9 mouse cellular contexts compared by ENCODE assay signal in genomic region chr4:88022623-88023022, GRCm38 (mm10). TPM values are rescaled to one million over a fixed set of nuclear protein-coding genes. Genes with fewer than 3 reads are reported as not detected.
DNase-seq lines count a peak whose midpoint lies in the region; ATAC-seq and TF ChIP-seq lines count a peak whose summit lies in the region.
"Had no signal": no experiment of that assay in that cellular context is flagged by ENCODE, and none has a peak within 500 bp of the region (broad histone marks: within the 10 kb centered on the region; RNA-seq: fewer than 3 reads in every experiment).

No protein-coding gene starts in this region.

- no peak for ATAC-seq in hindbrain, postnatal 0 days
- no peak for ATAC-seq in hindbrain, embryonic 13.5 days (ENCODE audit: low FRiP score)
- ATAC-seq in Patski, result no peak
- no peak for ATAC-seq in stomach, postnatal 0 days (ENCODE audit: low FRiP score, low TSS enrichment)
- no peak for ATAC-seq in forebrain, embryonic 11.5 days (replicated peaks; ENCODE audit: low FRiP score)

- peak; percentile 60 for TF ChIP-seq CTCF in hindbrain, postnatal 0 days (IDR thresholded peaks at IDR 0.05; ENCODE audit: low read depth)
- TF ChIP-seq CTCF in testis, adult 2 months (IDR thresholded peaks at IDR 0.05; ENCODE audit: control insufficient read depth, insufficient read depth, insufficient replicate concordance, low read depth, low read length), result peak; percentile 24; the same call in 1 of the 2 replicates
- peak; percentile 54 for TF ChIP-seq CTCF in Patski (IDR thresholded peaks at IDR 0.05)
- peak; percentile 65 for TF ChIP-seq CTCF in stomach, postnatal 0 days (IDR thresholded peaks at IDR 0.05; ENCODE audit: low read depth)

- H3K4me2 ChIP-seq in hindbrain, postnatal 0 days (ENCODE audit: low read depth, low read length), result no peak overlapping the region
- no peak overlapping the region for H3K4me2 ChIP-seq in hindbrain, embryonic 13.5 days
- H3K4me2 ChIP-seq in stomach, postnatal 0 days (replicated peaks; ENCODE audit: low read depth), result no peak overlapping the region
- H3K4me2 ChIP-seq in forebrain, embryonic 11.5 days (ENCODE audit: low read depth, low read length, severe bottlenecking), result no peak overlapping the region
- H3K4me2 ChIP-seq: lung, embryonic 15.5 days had no signal

- in situ Hi-C loops in Patski (cut with MboI; ENCODE audit: low pct_unique_long_range_greater_than_20kb), result no loop called here

- H3K9me3 ChIP-seq in hindbrain, postnatal 0 days (ENCODE audit: low read length), result no peaks in the 10 kb centered on the region
- H3K9me3 ChIP-seq in hindbrain, embryonic 13.5 days, result no peaks in the 10 kb centered on the region
- no peaks in the 10 kb centered on the region for H3K9me3 ChIP-seq in stomach, postnatal 0 days (ENCODE audit: control insufficient read depth, low read length)
- no peaks in the 10 kb centered on the region for H3K9me3 ChIP-seq in forebrain, embryonic 11.5 days (ENCODE audit: control insufficient read depth, low read length)
- H3K9me3 ChIP-seq: lung, embryonic 15.5 days had no signal

- 0 out of 2 replicates have a peak, but pooled peaks cover 4% of the 10 kb centered on the region for H3K4me1 ChIP-seq in hindbrain, postnatal 0 days (ENCODE audit: insufficient read depth, low read length)
- peaks cover 26% of the 10 kb centered on the region for H3K4me1 ChIP-seq in hindbrain, embryonic 13.5 days (replicated peaks)
- no peaks in the 10 kb centered on the region for H3K4me1 ChIP-seq in testis, adult 2 months (ENCODE audit: control insufficient read depth, insufficient read depth, low read length)
- H3K4me1 ChIP-seq in stomach, postnatal 0 days (replicated peaks; ENCODE audit: control insufficient read depth, insufficient read depth), result no peaks in the 10 kb centered on the region
- H3K4me1 ChIP-seq in forebrain, embryonic 11.5 days (replicated peaks; ENCODE audit: control insufficient read depth, insufficient read depth, low read length), result no peaks in the 10 kb centered on the region; the same call in 1 of the 2 replicates

- no peak overlapping the region for H3K9ac ChIP-seq in hindbrain, postnatal 0 days (replicated peaks; ENCODE audit: low read length)
- H3K9ac ChIP-seq in hindbrain, embryonic 13.5 days, result no peak overlapping the region
- no peak overlapping the region for H3K9ac ChIP-seq in stomach, postnatal 0 days (ENCODE audit: low read length)
- H3K9ac ChIP-seq in forebrain, embryonic 11.5 days (ENCODE audit: low read length), result no peak overlapping the region
- H3K9ac ChIP-seq: lung, embryonic 15.5 days had no signal

- DNase-seq in hindbrain, postnatal 0 days (ENCODE audit: low spot score), result no peak
- no peak for DNase-seq in testis, postnatal 14 days (ENCODE audit: low spot score)
- no peak for DNase-seq in Patski (ENCODE audit: low read depth, low spot score)
- no peak for DNase-seq in stomach, postnatal 0 days (ENCODE audit: low spot score)
- no peak for DNase-seq in forebrain, embryonic 11.5 days (ENCODE audit: low spot score)
- DNase-seq: cerebellum, adult 9-10 months had no signal

- H3K4me3 ChIP-seq in hindbrain, postnatal 0 days (ENCODE audit: low read length), result no peak overlapping the region
- H3K4me3 ChIP-seq in hindbrain, embryonic 13.5 days, result no peak overlapping the region
- no peak overlapping the region for H3K4me3 ChIP-seq in testis, adult 2 months (ENCODE audit: control insufficient read depth, low read depth, low read length)
- H3K4me3 ChIP-seq in stomach, postnatal 0 days (ENCODE audit: low read depth, low read length), result no peak overlapping the region
- no peak overlapping the region for H3K4me3 ChIP-seq in forebrain, embryonic 11.5 days (ENCODE audit: low read depth, low read length)
- H3K4me3 ChIP-seq: lung, embryonic 15.5 days had no signal

- no peaks in the 10 kb centered on the region for H3K27me3 ChIP-seq in hindbrain, postnatal 0 days (ENCODE audit: insufficient read depth, low read length)
- no peaks in the 10 kb centered on the region for H3K27me3 ChIP-seq in hindbrain, embryonic 13.5 days
- no peaks in the 10 kb centered on the region for H3K27me3 ChIP-seq in testis, adult 2 months (ENCODE audit: control insufficient read depth, insufficient read depth, low read length)
- H3K27me3 ChIP-seq in Patski, result no peaks in the 10 kb centered on the region
- no peaks in the 10 kb centered on the region for H3K27me3 ChIP-seq in stomach, postnatal 0 days (ENCODE audit: control insufficient read depth, insufficient read depth, low read length)
- no peaks in the 10 kb centered on the region for H3K27me3 ChIP-seq in forebrain, embryonic 11.5 days (ENCODE audit: control insufficient read depth, insufficient read depth, low read length)
- H3K27me3 ChIP-seq: lung, embryonic 15.5 days had no signal

- TF ChIP-seq POLR2A in testis, adult 2 months (IDR thresholded peaks at IDR 0.05; ENCODE audit: control insufficient read depth, low read depth, low read length), result no peak

- POLR2A ChIA-PET in Patski (lab: Charles Lee), result no interaction called here

- CTCF ChIA-PET in Patski (lab: Charles Lee), result interaction anchor here (0.7 to 1.7 kb wide), 3 partner anchors 8 to 655 kb away, joined by 3 to 5 read pairs (median 3); no protein-coding TSS in a partner anchor

- H3K27ac ChIP-seq in hindbrain, postnatal 0 days, result no peak overlapping the region
- no peak overlapping the region for H3K27ac ChIP-seq in hindbrain, embryonic 13.5 days
- H3K27ac ChIP-seq in testis, adult 2 months (ENCODE audit: control insufficient read depth, insufficient read depth, low read depth, low read length), result no peak overlapping the region
- no peak overlapping the region for H3K27ac ChIP-seq in stomach, postnatal 0 days (replicated peaks)
- no peak overlapping the region for H3K27ac ChIP-seq in forebrain, embryonic 11.5 days (ENCODE audit: low read depth, low read length)
- H3K27ac ChIP-seq: lung, embryonic 15.5 days had no signal

- no peak for TF ChIP-seq EP300 in stomach, postnatal 0 days (optimal IDR thresholded peaks at IDR 0.05)

- WGBS in hindbrain, postnatal 0 days, result 0% methylated on average over 1 of the region's 1 CpGs
- WGBS in hindbrain, embryonic 13.5 days, result 4% methylated on average over 1 of the region's 1 CpGs
- WGBS in stomach, postnatal 0 days, result 7% methylated on average over 1 of the region's 1 CpGs
- WGBS in forebrain, embryonic 11.5 days, result 13% methylated on average over 1 of the region's 1 CpGs

- no peaks in the 10 kb centered on the region for H3K36me3 ChIP-seq in hindbrain, postnatal 0 days (ENCODE audit: insufficient read depth, low read length)
- H3K36me3 ChIP-seq in hindbrain, embryonic 13.5 days, result peaks cover 21% of the 10 kb centered on the region
- no peaks in the 10 kb centered on the region for H3K36me3 ChIP-seq in testis, adult 2 months (ENCODE audit: control insufficient read depth, insufficient read depth, low read length)
- no peaks in the 10 kb centered on the region for H3K36me3 ChIP-seq in stomach, postnatal 0 days (ENCODE audit: control insufficient read depth, insufficient read depth, low read length)
- peaks cover 2% of the 10 kb centered on the region; the same call in 1 of the 2 replicates for H3K36me3 ChIP-seq in forebrain, embryonic 11.5 days (ENCODE audit: control insufficient read depth, insufficient read depth, low read length)

RNA-seq across cellular contexts. Expression of gene Mllt3, which starts 10.5 kb away (rescaled TPM):
- 18.6 and 22.7 TPM in 2 replicates for total RNA-seq in hindbrain, postnatal 0 days (2014; rRNA removed)
- polyA plus RNA-seq in hindbrain, postnatal 0 days (2015; fragmentation: Nextera tagmentation; extraction: Ambion mirVana), result 61.3 and 62.9 TPM in 2 replicates
- polyA plus RNA-seq in hindbrain, embryonic 13.5 days (2015; fragmentation: Nextera tagmentation; extraction: Ambion mirVana), result 108 and 110 TPM in 2 replicates
- 8.3 and 8.4 TPM in 2 replicates for polyA plus RNA-seq in testis, adult 2 months (2012; rRNA removed)
- 37.9 TPM for polyA plus RNA-seq in Patski (2021)
- 82.5 and 82.9 TPM in 2 replicates for polyA plus RNA-seq in stomach, postnatal 0 days (2015; fragmentation: Nextera tagmentation; extraction: Ambion mirVana)
- polyA plus RNA-seq in forebrain, embryonic 11.5 days (2014; fragmentation: Nextera tagmentation; extraction: Ambion mirVana), result 65.7 and 70.8 TPM in 2 replicates
